ENCODE assay signal across 17 mouse cellular contexts in genomic region chr1:25526976-25527375, GRCm38 (mm10).
DNase-seq lines count a peak whose midpoint lies in the region; ATAC-seq and TF ChIP-seq lines count a peak whose summit lies in the region.
"Had no signal": no experiment of that assay in that cellular context is flagged by ENCODE, and none has a peak within 500 bp of the region (broad histone marks: within the 10 kb centered on the region; RNA-seq: fewer than 3 reads in every experiment).

No protein-coding gene starts in this region.

- POLR2A ChIA-PET in Patski (lab: Charles Lee) = interaction anchor here (1.2 kb wide), 1 partner anchor 8 kb away, joined by 3 read pairs; no protein-coding TSS in a partner anchor

- no peak for TF ChIP-seq POLR2A in cerebellum, adult 2 months (IDR thresholded peaks at IDR 0.05; ENCODE audit: borderline replicate concordance, insufficient read depth, low read length)
- TF ChIP-seq POLR2A in limb, embryonic 14.5 days (IDR thresholded peaks at IDR 0.05; ENCODE audit: borderline replicate concordance, extremely low read depth, insufficient read depth, insufficient read length) = no peak

- H3K4me1 ChIP-seq in cerebellum, adult 2 months (ENCODE audit: control insufficient read depth, insufficient read depth, low read length) = no peaks in the 10 kb centered on the region
- H3K4me1 ChIP-seq in limb, embryonic 14.5 days (ENCODE audit: control insufficient read depth, insufficient read depth, low read length) = no peaks in the 10 kb centered on the region
- H3K4me1 ChIP-seq in limb, embryonic 10.5 days = no peaks in the 10 kb centered on the region
- H3K4me1 ChIP-seq: heart, embryonic 15.5 days; hindbrain, embryonic 15.5 days; neural tube, embryonic 15.5 days had no signal

- peak; percentile 35; the same call in 1 of the 2 replicates for TF ChIP-seq CTCF in cerebellum, adult 2 months (IDR thresholded peaks at IDR 0.05; ENCODE audit: borderline replicate concordance, insufficient read depth, low read depth, low read length)
- TF ChIP-seq CTCF in gastrocnemius, adult 2 months (IDR thresholded peaks at IDR 0.05) = peak; percentile 18; the same call in 1 of the 2 replicates
- TF ChIP-seq CTCF in Patski (IDR thresholded peaks at IDR 0.05) = peak; percentile 20

- no peaks in the 10 kb centered on the region for H3K36me3 ChIP-seq in limb, embryonic 14.5 days (ENCODE audit: control insufficient read depth, insufficient read depth, low read length)
- no peaks in the 10 kb centered on the region for H3K36me3 ChIP-seq in limb, embryonic 10.5 days
- H3K36me3 ChIP-seq: heart, embryonic 15.5 days had no signal

- intact Hi-C loops in gastrocnemius, adult 2 months (cut with DNase I) = loop anchor here (5.0 kb wide), 1 partner anchor 90 kb away; no protein-coding TSS in a partner anchor
- intact Hi-C loops in gastrocnemius, postnatal 14 days (cut with DNase I; ENCODE audit: low total_unique reads) = no loop called here

- no peaks in the 10 kb centered on the region for H3K27me3 ChIP-seq in cerebellum, adult 2 months (ENCODE audit: control insufficient read depth, insufficient read depth, low read length)
- no peaks in the 10 kb centered on the region for H3K27me3 ChIP-seq in limb, embryonic 14.5 days (ENCODE audit: control insufficient read depth, insufficient read depth, low read length)
- H3K27me3 ChIP-seq in limb, embryonic 10.5 days (ENCODE audit: low read depth, poor library complexity, severe bottlenecking) = no peaks in the 10 kb centered on the region
- H3K27me3 ChIP-seq in Patski = no peaks in the 10 kb centered on the region
- H3K27me3 ChIP-seq: heart, embryonic 15.5 days; hindbrain, embryonic 15.5 days; neural tube, embryonic 15.5 days had no signal

- DNase-seq in cerebellum, adult 2 months = peak in 1 of 2 experiments; percentile 35
- DNase-seq in cerebellum, postnatal 36 days = no peak
- DNase-seq in gastrocnemius, adult 2 months = no peak
- no peak for DNase-seq in gastrocnemius, postnatal 14 days
- DNase-seq in limb, embryonic 14.5 days (ENCODE audit: low spot score) = peak; percentile 38
- no peak for DNase-seq in limb, embryonic 10.5 days (ENCODE audit: low spot score)
- DNase-seq in Patski (ENCODE audit: low read depth, low spot score) = no peak
- no peak for DNase-seq in adrenal gland, postnatal 10 days
- DNase-seq: kidney, postnatal 10 days; left cerebral cortex, postnatal 4 days; lung, postnatal 4 days; right cerebral cortex, adult 18-20 months; thymus, postnatal 4 days had no signal

- in situ Hi-C loops in Patski (cut with MboI; ENCODE audit: low pct_unique_long_range_greater_than_20kb) = no loop called here

- ATAC-seq in limb, embryonic 14.5 days (ENCODE audit: low FRiP score, low read depth) = no peak
- ATAC-seq in Patski = no peak

- no peak overlapping the region for H3K27ac ChIP-seq in cerebellum, adult 2 months (ENCODE audit: insufficient read depth, low read length)
- H3K27ac ChIP-seq in gastrocnemius, adult 2 months = no peak overlapping the region
- H3K27ac ChIP-seq in limb, embryonic 14.5 days (replicated peaks; ENCODE audit: low read depth, low read length) = no peak overlapping the region
- H3K27ac ChIP-seq in limb, embryonic 10.5 days = no peak overlapping the region
- H3K27ac ChIP-seq: heart, embryonic 15.5 days; hindbrain, embryonic 15.5 days; liver, embryonic 14.5 days; neural tube, embryonic 15.5 days had no signal

- no peak overlapping the region for H3K9ac ChIP-seq in limb, embryonic 14.5 days (ENCODE audit: low read depth, low read length, severe bottlenecking)
- H3K9ac ChIP-seq: heart, embryonic 15.5 days; hindbrain, embryonic 15.5 days; liver, embryonic 14.5 days; neural tube, embryonic 15.5 days had no signal

- no peak overlapping the region for H3K4me2 ChIP-seq in limb, embryonic 14.5 days (replicated peaks; ENCODE audit: low read depth, low read length, severe bottlenecking)
- H3K4me2 ChIP-seq: heart, embryonic 15.5 days; hindbrain, embryonic 15.5 days; neural tube, embryonic 15.5 days had no signal

- WGBS in cerebellum, adult 2 months = 56% methylated on average over 4 of the region's 4 CpGs
- 62% methylated on average over 4 of the region's 4 CpGs for WGBS in limb, embryonic 14.5 days
- 82% methylated on average over 4 of the region's 4 CpGs for WGBS in limb, embryonic 10.5 days

- no peaks in the 10 kb centered on the region for H3K9me3 ChIP-seq in limb, embryonic 14.5 days (ENCODE audit: control insufficient read depth, low read length)
- H3K9me3 ChIP-seq in limb, embryonic 10.5 days (replicated peaks) = no peaks in the 10 kb centered on the region
- H3K9me3 ChIP-seq: heart, embryonic 15.5 days; hindbrain, embryonic 15.5 days; neural tube, embryonic 15.5 days had no signal

- CTCF ChIA-PET in Patski (lab: Charles Lee) = interaction anchor here (1.2 kb wide), 1 partner anchor 17 kb away, joined by 4 read pairs; no protein-coding TSS in a partner anchor

- H3K4me3 ChIP-seq in cerebellum, adult 2 months (replicated peaks; ENCODE audit: insufficient read depth, low read depth, low read length) = no peak overlapping the region
- no peak overlapping the region for H3K4me3 ChIP-seq in gastrocnemius, adult 2 months
- H3K4me3 ChIP-seq in limb, embryonic 14.5 days (replicated peaks; ENCODE audit: low read length) = no peak overlapping the region
- H3K4me3 ChIP-seq in limb, embryonic 10.5 days = no peak overlapping the region
- H3K4me3 ChIP-seq: heart, embryonic 15.5 days; hindbrain, embryonic 15.5 days; neural tube, embryonic 15.5 days had no signal
